Mouse (Mus musculus) forebrain, embryonic 13.5 days (tissue): ENCODE measurements at regions not wholly inside any gene's neighbourhood (a gene's known extent, or its start where the extent isn't known, plus 50 kb on each side); places are given as distances from the start of the nearest gene placed in this dataset.

Experiments
- ATAC-seq: fragments of 200-750 bp; cut with Nextera tagmentation; 2 replicates; pipeline ENCODE4 v1.8.0; 2017
- H3K27ac ChIP-seq: fragments of 300-500 bp; sonication (generic); 2 replicates; pipeline ENCODE4 v1.5.1; 2015; ENCODE audit warnings: inconsistent platforms, mild to moderate bottlenecking, moderate library complexity
- H3K27me3 ChIP-seq: fragments of 300-500 bp; sonication (generic); 2 replicates; pipeline ENCODE4 v1.6.1; 2015; ENCODE audit warnings: mild to moderate bottlenecking, inconsistent platforms
- H3K36me3 ChIP-seq: fragments of 300-500 bp; sonication (generic); 2 replicates; pipeline ENCODE4 v1.6.1; 2015; ENCODE audit warnings: mild to moderate bottlenecking, inconsistent platforms; ENCODE audit not compliant: poor library complexity, severe bottlenecking
- H3K4me1 ChIP-seq: fragments of 300-500 bp; sonication (generic); 2 replicates; pipeline ENCODE4 v1.6.1; 2015; ENCODE audit warnings: inconsistent platforms
- H3K4me2 ChIP-seq: fragments of 300-500 bp; sonication (generic); 2 replicates; pipeline ENCODE4 v1.6.1; 2015; ENCODE audit warnings: inconsistent platforms, mild to moderate bottlenecking, moderate library complexity
- H3K4me3 ChIP-seq: fragments of 300-500 bp; sonication (generic); 2 replicates; pipeline ENCODE4 v1.5.1; 2015; ENCODE audit warnings: mild to moderate bottlenecking, inconsistent platforms
- H3K9ac ChIP-seq: fragments of 300-500 bp; sonication (generic); 2 replicates; pipeline ENCODE4 v1.6.1; 2015; ENCODE audit warnings: mild to moderate bottlenecking, inconsistent platforms
- H3K9me3 ChIP-seq: fragments of 300-500 bp; sonication (generic); replicated peaks from 2 replicates; pipeline ENCODE4 v1.6.1; 2016; ENCODE audit warnings: inconsistent platforms
- WGBS: fragments of 180-500 bp; shearing (Covaris S2); methylation state at CpG from one replicate; pipeline ENCODE4 v1.1.7; 2015; 5-methylcytosine and 5-hydroxymethylcytosine counted together

DNA sequence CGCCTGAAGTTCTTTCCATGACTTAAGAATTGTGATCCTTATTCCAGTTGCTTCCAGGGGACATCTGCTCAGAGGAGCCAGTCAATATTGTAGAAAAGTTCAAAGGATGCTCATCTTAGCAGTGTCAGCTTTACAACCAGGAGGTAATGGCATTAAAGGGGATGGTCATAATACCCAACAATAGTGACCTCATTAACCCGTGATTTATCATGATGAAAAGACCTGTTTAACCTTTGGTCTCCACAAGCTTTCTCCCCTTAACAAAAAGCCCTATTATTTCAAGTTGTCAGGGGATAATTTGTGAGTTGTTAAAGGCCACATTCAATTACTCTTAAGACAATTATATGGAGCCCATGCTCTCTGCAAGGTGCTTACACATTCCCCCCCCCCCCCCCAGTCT, 54.3 kb upstream of the Htatip2 start:
- Histone ChIP-seq H3K4me3 (no peak overlapping the region), H3K36me3 (no peaks in the 10 kb centered on the region), H3K9me3 (no peaks in the 10 kb centered on the region), H3K27me3 (peaks cover 86% of the 10 kb centered on the region), H3K4me2 (no peak overlapping the region), H3K9ac (no peak overlapping the region), H3K27ac (no peak overlapping the region), H3K4me1 (peaks cover 26% of the 10 kb centered on the region)
- no peak for ATAC-seq
- WGBS, result 1% methylated on average over 2 of the region's 2 CpGs

DNA sequence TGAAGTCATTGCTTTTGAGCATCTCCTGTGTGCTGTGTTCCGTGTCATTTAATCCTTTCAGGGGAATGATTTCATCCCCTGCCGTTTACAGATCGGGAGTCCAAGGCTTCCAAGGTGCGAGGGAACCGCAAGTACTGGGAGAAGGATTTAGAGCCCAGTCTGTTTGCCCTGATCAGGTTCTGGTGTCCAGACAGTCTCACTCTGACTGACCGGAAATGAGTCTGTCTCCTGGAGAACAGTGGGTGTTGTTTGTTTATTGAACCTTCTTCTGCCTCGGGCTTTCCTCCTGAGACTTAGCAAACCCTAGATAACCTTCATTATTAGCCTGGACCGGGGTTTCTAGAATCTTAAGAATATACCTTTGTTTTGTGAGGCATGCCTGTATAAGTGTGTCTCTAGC, 58.2 kb upstream of the Htatip2 start:
- Histone ChIP-seq H3K4me3 (no peak overlapping the region), H3K27me3 (peaks cover 98% of the 10 kb centered on the region), H3K9ac (no peak overlapping the region), H3K4me1 (peaks cover 44% of the 10 kb centered on the region), H3K27ac (no peak overlapping the region), H3K4me2 (no peak overlapping the region), H3K9me3 (no peaks in the 10 kb centered on the region), H3K36me3 (no peaks in the 10 kb centered on the region)
- 11% methylated on average over 8 of the region's 8 CpGs for WGBS
- no peak for ATAC-seq

DNA sequence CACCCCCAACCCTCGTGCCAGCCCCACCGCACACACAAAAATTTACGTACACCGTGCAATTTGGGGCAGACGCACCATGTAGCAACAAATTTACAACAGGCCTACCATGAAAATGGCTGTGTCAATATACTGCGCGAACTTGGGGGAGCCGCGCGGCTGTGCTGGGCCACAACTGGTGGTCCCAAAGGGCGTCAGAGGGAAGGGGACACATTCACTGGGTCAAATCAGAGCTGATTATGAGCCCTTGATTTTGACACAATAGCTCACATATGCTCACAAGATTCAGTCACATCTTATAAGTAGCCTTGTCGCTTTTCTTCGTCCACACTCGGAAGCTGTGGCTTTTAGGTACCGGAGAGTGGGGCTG, 58.9 kb upstream of the Htatip2 start:
- no peaks in the 10 kb centered on the region for H3K9me3 ChIP-seq
- no peak overlapping the region for H3K9ac ChIP-seq
- H3K36me3 ChIP-seq, result no peaks in the 10 kb centered on the region
- WGBS, result 14% methylated on average over 15 of the region's 15 CpGs
- no peak overlapping the region for H3K27ac ChIP-seq
- peaks cover 44% of the 10 kb centered on the region for H3K4me1 ChIP-seq
- H3K4me2 ChIP-seq, result peak overlapping the region; percentile 27
- H3K27me3 ChIP-seq, result peaks cover 91% of the 10 kb centered on the region
- no peak; the same call in 1 of the 2 replicates for ATAC-seq
- H3K4me3 ChIP-seq, result no peak overlapping the region

DNA sequence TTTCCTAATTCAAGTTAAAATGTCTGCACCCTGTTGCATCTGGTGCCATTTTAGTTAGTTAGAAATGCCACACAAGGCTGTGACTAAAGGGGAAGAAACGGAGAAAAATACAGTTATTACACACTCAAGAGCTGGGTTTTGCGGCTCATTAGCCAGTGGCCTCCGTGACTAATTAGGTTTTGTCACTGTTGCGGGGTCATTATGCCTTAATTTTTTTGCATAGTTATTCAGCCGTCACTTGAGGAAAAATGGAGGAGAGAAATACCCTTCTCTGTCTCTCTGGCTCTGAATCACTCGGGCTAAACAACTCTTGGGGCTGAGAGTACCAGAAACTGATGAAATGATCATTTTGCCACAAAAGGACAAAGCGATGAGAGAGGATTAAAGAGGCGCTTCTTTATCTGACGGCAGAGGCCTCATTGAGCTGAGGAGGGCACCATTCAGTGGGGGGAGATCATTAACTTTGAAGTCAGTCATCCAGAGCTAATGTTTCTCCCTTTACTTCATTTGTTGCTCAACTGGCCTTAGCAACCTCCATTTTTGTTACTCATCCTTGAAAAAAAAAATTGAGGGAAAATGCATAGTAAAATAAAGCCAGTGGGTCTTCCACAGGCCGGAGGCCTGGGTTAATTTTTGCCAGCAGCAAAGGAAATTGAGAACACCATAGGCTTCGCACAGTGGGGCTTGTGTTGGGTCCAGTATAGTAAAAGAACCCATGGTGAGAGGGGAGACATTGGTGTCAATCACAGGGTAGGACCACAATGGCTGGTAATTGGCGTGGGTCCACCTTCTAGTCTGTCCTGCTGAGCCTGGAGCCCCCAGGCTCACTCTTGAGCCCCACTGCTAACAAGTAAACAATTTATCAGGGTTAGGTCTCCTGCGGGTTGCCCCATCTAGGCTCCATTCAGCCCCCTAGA, 59.5 kb upstream of the Htatip2 start:
- ATAC-seq, result peak; percentile 75
- Histone ChIP-seq H3K9me3 (no peaks in the 10 kb centered on the region), H3K4me3 (no peak overlapping the region), H3K27ac (no peak overlapping the region), H3K4me2 (peak overlapping the region; percentile 27), H3K9ac (no peak overlapping the region), H3K36me3 (no peaks in the 10 kb centered on the region), H3K4me1 (peaks cover 44% of the 10 kb centered on the region), H3K27me3 (peaks cover 89% of the 10 kb centered on the region)
- 4% methylated on average over 13 of the region's 13 CpGs for WGBS

DNA sequence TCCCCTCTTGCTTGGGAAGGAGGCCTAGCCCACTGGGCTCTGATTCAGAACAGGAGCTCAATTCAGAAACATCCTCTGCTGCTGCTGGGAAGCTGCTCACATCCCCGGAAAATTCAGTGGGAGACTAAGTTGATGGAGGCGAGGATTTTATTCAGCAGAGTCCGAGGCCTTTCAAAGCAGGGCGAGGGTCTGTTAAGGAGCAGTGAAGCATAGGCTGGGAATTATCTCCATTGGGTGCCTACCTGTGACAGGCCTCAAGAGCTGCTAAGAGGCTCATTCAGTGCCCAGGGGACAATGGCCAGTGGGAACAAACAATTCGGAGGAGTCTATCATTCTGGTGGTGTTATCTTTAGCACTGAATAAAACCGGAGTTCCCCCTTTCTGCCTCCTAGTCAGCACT, 59.6 kb upstream of the Dbx1 start:
- WGBS, result 2% methylated on average over 6 of the region's 6 CpGs
- H3K9ac ChIP-seq, result no peak overlapping the region
- H3K4me1 ChIP-seq, result peaks cover 38% of the 10 kb centered on the region
- no peaks in the 10 kb centered on the region for H3K36me3 ChIP-seq
- no peak overlapping the region for H3K4me3 ChIP-seq
- no peak overlapping the region for H3K27ac ChIP-seq
- no peak overlapping the region for H3K4me2 ChIP-seq
- ATAC-seq, result no peak
- H3K9me3 ChIP-seq, result no peaks in the 10 kb centered on the region
- peaks cover 88% of the 10 kb centered on the region for H3K27me3 ChIP-seq

DNA sequence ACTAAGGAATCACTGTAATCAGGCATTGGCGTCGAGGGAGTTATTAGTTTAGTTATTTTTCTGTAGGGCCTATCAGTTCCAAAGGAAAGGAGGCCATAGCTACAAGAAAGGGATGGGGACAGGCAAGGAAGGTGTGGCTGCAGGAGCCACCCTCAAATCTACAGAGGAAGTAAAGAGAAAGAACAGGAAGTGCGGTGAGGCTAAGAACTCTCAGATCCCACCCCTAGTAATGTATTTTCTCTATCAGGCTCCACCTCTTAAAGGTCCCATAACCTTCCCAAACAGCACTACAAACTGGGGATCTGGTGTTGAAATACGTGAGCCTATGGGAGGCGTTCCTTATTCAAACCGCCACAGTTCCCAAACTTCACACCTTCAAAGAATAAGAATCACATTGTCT, 52.9 kb upstream of the Dbx1 start:
- Histone ChIP-seq H3K4me2 (no peak overlapping the region), H3K27ac (no peak overlapping the region), H3K27me3 (peaks cover 95% of the 10 kb centered on the region), H3K36me3 (no peaks in the 10 kb centered on the region), H3K9me3 (no peaks in the 10 kb centered on the region), H3K4me1 (peaks cover 14% of the 10 kb centered on the region), H3K9ac (no peak overlapping the region), H3K4me3 (no peak overlapping the region)
- ATAC-seq, result no peak
- 36% methylated on average over 6 of the region's 6 CpGs for WGBS

DNA sequence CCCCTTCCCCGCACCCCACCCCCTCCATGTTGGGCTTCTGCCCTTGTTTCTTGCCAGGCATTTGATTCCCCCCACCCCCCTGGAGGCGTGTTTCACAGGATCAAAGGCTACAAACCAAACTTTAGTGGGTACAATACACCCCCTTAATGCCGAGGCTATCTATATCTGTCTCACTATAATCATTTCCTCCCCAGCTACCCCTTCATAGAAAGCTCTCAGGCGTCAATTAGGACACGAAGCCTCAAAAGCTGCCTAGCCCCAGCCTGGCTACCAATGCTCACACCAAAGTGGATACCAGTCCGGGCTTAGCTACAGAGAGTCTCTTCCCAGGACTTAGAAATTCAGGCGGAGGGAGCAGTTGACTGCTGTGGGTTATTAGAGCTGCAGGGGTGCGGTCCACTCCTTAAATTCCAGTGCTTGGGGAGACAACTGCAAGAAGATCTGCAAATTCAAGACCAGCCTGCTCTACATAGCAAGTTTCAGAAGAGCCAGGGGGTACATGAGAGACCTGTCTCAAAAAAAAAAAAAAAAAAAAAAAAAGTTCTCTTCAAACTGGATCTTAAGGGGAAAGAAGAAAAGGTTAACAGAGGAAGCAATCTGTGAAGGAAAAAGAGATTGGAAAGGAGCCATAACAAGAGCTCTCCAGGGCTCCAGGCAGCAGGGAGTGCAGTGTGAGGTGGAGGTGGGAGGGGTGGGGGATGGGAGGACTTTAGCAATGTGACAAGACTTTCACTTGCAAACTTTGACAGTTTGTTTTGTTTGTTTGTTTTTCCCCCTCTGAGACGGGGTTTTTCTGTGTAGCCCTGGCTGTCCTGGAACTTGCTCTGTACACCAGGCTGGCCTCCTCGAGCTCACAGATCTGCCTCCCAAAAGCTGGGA, 52.1 kb upstream of the Dbx1 start:
- no peak overlapping the region for H3K4me3 ChIP-seq
- peaks cover 95% of the 10 kb centered on the region for H3K27me3 ChIP-seq
- no peak overlapping the region for H3K9ac ChIP-seq
- no peak overlapping the region for H3K4me2 ChIP-seq
- 3% methylated on average over 10 of the region's 10 CpGs for WGBS
- ATAC-seq, result no peak
- no peak overlapping the region for H3K27ac ChIP-seq
- peaks cover 14% of the 10 kb centered on the region for H3K4me1 ChIP-seq
- H3K9me3 ChIP-seq, result no peaks in the 10 kb centered on the region
- no peaks in the 10 kb centered on the region for H3K36me3 ChIP-seq

DNA sequence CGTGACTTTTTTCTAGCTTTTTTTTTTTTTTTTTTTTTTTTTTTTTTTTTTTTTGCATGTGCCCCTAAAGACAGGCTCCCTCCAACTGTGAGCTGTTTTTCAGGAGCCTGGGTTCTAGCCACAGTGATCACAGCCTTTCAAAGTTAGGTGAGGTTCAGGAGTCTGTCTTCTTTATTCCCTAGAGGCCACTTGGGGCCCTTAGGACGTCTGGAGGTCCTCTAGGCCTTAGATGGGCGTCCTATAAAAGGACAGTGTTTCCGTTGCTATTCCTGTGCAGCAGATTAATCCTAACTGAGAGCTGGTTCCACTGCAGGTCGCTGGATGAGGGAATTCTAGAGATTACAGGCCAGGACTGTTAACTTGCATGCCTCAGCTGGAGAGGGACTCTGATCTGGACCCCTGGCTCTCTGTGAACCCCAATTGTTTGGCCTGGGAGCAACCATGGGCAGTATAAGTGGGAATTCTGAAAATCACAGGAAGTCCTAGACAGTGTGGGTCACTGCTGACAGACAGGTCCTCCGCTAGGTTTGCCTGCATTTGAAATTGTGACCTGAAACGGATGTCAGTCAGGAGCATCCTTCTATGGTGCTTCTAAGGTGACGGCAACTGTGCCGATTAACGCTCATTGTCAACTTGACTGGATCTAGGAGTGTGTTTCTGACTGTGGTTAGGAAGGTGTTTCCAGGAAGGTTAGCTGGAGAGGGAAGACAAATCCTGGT, 51.2 kb upstream of the Dbx1 start:
- H3K9ac ChIP-seq, result no peak overlapping the region
- 13% methylated on average over 10 of the region's 10 CpGs for WGBS
- ATAC-seq, result no peak
- peaks cover 94% of the 10 kb centered on the region for H3K27me3 ChIP-seq
- no peaks in the 10 kb centered on the region for H3K9me3 ChIP-seq
- H3K4me1 ChIP-seq, result peaks cover 14% of the 10 kb centered on the region
- no peak overlapping the region for H3K4me2 ChIP-seq
- H3K36me3 ChIP-seq, result no peaks in the 10 kb centered on the region
- H3K4me3 ChIP-seq, result no peak overlapping the region
- H3K27ac ChIP-seq, result no peak overlapping the region

DNA sequence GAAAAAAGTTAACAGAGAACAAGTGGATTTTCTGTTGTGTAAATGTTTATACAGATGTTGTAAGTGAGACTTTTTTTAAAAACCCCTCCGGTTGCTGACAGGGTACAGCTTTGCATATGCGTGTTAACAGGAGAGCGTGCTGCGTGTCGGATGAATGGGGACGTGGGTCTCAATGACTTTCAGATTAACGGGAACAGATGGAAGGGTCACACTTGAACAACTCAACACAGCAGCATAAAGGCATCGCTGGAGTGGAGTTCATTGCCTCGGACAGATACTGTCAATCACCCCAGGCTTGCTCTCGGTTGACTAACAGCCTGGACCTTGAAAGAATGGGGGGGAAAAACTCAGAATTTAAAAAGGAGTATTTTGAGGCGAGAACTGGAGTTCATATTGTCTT, 50.3 kb upstream of the Dbx1 start:
- H3K4me3 ChIP-seq, result no peak overlapping the region
- no peak overlapping the region for H3K9ac ChIP-seq
- peaks cover 94% of the 10 kb centered on the region for H3K27me3 ChIP-seq
- no peaks in the 10 kb centered on the region for H3K36me3 ChIP-seq
- ATAC-seq, result 0 out of 2 replicates have a peak, but pooled peaks have one; percentile 38
- H3K4me1 ChIP-seq, result peaks cover 14% of the 10 kb centered on the region
- H3K4me2 ChIP-seq, result no peak overlapping the region
- no peaks in the 10 kb centered on the region for H3K9me3 ChIP-seq
- WGBS, result 8% methylated on average over 11 of the region's 11 CpGs
- H3K27ac ChIP-seq, result no peak overlapping the region
